Mouse (Mus musculus): Measurements from ENCODE around the gene Acss1. TPM values are rescaled to one million over a fixed set of nuclear protein-coding genes. Genes with fewer than 3 reads are reported as not detected.

The Acss1 gene
- total RNA-seq (2018; cell fraction: chromatin; rRNA removed), result 10 to 100 TPM in 24 of 26 experiments, 1 to 10 TPM in 2; 5.4 to 77.7 (median 35.0) TPM
- total RNA-seq (2018; cell fraction: cytosol; rRNA removed), result 10 to 100 TPM; 12.7 to 34.3 (median 23.3) TPM
- total RNA-seq (2018; cell fraction: nucleus; rRNA removed), result 10 to 100 TPM; 14.2 to 55.6 (median 31.4) TPM
- 18.0 to 26.5 TPM (median 21.7 TPM) in 3 replicates for polyA plus RNA-seq (2018)

DNA sequence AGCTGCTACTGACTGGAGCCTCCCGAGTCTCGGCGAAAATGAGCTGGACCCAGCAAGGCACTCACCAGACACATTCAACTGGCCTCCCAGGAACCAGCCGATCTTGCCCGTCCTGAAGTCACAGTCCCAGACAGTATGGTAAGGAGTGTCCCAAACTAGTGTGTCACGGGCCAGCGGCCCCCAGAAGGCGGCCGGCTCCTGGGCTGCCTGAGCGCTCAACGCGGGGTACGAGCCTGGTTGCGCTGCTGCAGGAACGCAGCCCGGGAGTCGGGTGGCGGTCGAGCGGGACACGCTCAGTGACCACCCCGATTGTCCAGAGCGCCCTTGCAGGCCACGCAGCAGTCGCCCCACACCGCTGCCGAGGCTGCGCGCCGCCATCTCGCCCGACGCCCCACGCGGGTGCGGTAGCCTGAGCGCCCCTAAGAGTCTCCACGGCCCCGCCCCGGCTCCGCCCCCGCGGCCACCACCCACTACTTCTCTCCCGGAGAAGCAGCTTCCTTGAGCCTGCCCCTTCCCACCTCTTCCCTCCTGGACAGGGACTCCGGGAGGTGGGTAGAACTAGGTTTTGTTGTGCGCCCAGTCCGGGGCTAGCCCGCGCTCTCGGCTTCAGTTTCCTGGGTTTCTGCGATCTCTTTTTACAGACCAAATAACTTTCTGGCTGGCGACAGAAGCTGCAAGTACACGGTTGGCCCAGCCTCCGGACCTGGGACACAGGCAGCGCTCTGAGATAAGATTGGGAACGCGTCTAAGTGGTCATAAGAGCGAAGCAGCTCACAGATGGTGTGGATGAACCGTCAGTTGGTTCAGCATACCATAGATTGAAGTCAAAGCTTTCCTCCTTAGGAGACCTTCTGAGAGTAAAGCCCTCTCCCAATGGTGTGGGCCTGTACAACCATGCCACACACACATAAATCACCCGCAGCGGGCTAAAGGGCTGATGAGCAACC, at the start of gene Acss1:
Gene Acss1 (minus strand): TSS at position 681 of the 947 bp plus-strand sequence.
- H3K36me3 ChIP-seq (ENCODE audit: inconsistent target), result no peaks in the 10 kb centered on the region
- H3K4me3 ChIP-seq (ENCODE audit: inconsistent target), result peak within 1 kb of the TSS; percentile 48
- peak within 1 kb of the TSS; percentile 71 for H3K27ac ChIP-seq
- peaks cover 37% of the 10 kb centered on the region; the same call in 1 of the 2 replicates for H3K79me2 ChIP-seq (ENCODE audit: inconsistent target)
- WGBS (ENCODE audit: missing documents), result 3% methylated on average over 55 of the region's 61 CpGs

DNA sequence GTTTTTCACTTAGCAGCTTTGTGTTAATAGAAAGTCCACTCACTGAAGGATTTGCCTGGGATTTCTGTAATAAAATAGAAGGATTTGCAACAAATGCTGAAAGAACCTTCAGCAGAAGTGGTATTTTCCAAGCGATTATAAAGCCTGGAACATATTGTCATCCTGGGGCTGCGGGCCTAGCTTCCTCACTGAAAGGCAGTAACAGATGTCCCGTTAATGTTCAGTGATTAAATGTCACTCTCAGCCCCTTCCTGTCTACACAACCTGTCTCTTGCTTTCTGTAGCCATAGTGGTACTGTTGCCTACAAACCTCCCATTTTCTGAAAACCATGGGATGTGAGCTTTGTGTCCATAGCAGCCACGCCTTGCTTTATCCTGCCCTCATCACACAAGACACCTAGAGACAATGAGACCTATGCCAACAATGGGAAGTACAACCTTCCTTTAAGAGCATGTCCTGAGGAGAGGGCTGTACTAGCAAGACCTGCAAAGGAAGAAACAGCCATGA, 43.9 kb upstream of the Acss1 start:
- WGBS (ENCODE audit: missing documents), result 83% methylated on average over 4 of the region's 4 CpGs
- Histone ChIP-seq H3K36me3 (ENCODE audit: inconsistent target) (no peaks in the 10 kb centered on the region), H3K79me2 (ENCODE audit: inconsistent target) (no peaks in the 10 kb centered on the region), H3K27ac (no peak overlapping the region), H3K4me3 (ENCODE audit: inconsistent target) (no peak overlapping the region)

DNA sequence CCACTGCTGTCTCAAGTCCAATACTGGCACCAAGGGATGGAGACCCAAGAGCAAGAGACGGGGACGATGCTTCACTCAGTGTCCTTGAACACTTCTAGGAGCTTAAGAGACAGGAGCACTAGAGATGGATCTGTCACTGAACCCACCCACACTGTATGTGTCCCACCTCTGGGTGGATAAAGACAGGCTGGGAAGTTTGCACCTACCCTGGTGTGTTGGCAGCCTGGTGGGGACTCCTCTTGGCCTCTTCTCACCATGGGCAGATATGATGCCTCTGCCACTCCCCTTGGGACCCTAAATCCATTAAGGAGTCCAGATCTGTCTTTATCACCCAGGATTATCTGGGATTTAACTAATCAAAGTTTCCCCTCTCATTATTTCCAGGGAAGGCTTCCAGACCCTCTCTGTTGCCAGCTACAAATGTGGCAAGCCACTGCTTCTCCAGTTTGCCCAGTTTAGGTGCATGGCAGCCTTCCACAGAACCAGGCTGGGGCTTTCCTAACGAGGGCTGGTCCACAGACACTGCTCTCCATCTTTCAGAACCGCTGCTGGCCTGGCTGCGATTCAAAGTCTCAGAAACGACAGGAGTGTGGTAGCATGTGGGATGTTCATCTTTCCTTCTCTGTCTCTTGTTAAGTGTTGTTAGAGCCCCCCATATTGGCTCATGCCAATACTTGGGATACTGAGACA, 23.3 kb upstream of the Acss1 start:
- H3K4me3 ChIP-seq (ENCODE audit: inconsistent target), result no peak overlapping the region
- 65% methylated on average over 5 of the region's 6 CpGs for WGBS (ENCODE audit: missing documents)
- H3K27ac ChIP-seq, result no peak overlapping the region
- no peaks in the 10 kb centered on the region for H3K79me2 ChIP-seq (ENCODE audit: inconsistent target)
- no peaks in the 10 kb centered on the region for H3K36me3 ChIP-seq (ENCODE audit: inconsistent target)

DNA sequence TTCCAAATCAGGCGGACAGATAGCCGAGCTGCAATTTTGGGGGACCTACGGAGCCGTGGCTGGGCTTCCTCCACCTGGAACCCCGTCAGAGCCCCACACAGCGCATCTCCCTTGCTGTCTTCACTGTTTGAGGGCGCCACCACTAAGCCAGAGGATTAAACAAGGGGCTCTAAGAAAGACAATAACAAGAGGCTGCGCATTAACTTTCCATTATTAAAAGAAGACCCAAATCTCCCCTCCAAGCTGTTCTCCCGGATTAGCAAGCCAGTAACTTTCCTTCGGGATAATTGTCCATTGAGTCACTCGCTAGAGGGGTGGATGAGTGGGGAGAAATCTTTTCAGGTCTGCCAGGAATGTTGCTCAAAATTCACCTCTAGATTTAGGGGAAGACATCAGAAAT, 21.9 kb upstream of the Acss1 start:
- Histone ChIP-seq H3K36me3 (ENCODE audit: inconsistent target) (no peaks in the 10 kb centered on the region), H3K79me2 (ENCODE audit: inconsistent target) (no peaks in the 10 kb centered on the region), H3K4me3 (ENCODE audit: inconsistent target) (no peak overlapping the region), H3K27ac (no peak overlapping the region)
- 9% methylated on average over 11 of the region's 11 CpGs for WGBS (ENCODE audit: missing documents)

DNA sequence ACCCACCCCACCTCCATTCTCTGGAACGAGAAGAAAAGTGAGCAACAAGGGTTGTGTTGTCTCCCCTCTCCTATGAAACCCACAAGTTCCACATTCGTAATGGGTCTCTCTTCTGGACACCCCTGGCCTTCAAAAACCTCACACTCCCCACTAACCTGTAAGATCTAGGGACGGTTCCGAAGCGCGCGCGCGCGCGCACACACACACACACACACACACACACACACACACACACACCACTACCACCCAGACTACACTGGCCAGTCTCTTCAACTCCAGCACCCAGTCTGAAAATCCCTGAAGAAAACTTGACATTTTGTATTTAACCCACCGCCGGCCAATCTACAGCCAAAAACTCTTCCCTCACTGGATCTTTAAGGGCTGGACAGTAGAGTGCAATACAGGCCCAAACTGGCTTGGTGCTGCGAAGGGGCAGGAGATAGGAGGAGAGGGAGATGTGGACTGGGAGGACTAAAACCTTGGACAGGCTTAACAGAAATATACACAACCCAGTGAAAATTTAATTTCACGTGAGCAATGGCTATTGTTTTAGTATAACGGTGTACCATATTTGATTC, 21.0 kb upstream of the Acss1 start, which contains the start of gene Vsx1:
Gene Vsx1 (minus strand): TSS at position 138 of the 578 bp plus-strand sequence.
- no peaks in the 10 kb centered on the region for H3K36me3 ChIP-seq (ENCODE audit: inconsistent target)
- no peak within 1 kb of the TSS for H3K27ac ChIP-seq
- no peak within 1 kb of the TSS for H3K4me3 ChIP-seq (ENCODE audit: inconsistent target)
- 59% methylated on average over 16 of the region's 16 CpGs for WGBS (ENCODE audit: missing documents)
- no peaks in the 10 kb centered on the region for H3K79me2 ChIP-seq (ENCODE audit: inconsistent target)

DNA sequence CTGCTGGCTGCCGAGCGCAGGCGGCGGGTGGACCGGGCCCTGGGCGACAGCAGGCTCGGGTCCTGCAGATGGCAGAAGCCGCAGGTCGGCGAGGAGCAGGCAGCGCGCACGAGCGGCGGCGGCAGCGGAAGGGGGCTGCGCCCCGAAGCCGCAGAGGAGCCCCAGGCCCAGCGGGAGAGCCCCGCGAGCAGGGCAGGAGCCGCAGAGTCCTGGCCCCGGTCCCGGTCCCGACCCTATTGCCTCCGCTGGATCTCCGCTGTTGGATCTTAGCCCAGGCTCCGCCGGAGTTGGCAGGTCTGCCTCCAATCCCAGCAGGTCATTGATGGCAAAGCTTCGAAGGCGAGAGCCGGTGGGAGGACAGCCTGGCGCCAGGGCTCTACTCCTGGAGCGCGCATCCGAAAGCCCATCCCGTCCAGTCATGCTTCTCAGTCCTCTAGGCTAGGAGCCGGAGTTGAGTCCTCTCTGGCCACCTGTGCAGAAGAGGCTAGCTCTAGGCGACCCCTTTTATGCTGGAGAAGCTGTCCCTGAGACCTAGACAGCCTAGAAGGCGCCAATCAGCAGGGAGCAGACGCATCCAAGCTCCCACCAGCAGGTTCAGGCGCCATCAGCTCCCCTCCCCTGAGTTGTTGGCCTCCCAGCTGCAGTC, 20.4 kb upstream of the Acss1 start:
- H3K79me2 ChIP-seq (ENCODE audit: inconsistent target), result no peaks in the 10 kb centered on the region
- H3K4me3 ChIP-seq (ENCODE audit: inconsistent target), result no peak overlapping the region
- no peaks in the 10 kb centered on the region for H3K36me3 ChIP-seq (ENCODE audit: inconsistent target)
- H3K27ac ChIP-seq, result no peak overlapping the region
- 4% methylated on average over 35 of the region's 44 CpGs for WGBS (ENCODE audit: missing documents)

DNA sequence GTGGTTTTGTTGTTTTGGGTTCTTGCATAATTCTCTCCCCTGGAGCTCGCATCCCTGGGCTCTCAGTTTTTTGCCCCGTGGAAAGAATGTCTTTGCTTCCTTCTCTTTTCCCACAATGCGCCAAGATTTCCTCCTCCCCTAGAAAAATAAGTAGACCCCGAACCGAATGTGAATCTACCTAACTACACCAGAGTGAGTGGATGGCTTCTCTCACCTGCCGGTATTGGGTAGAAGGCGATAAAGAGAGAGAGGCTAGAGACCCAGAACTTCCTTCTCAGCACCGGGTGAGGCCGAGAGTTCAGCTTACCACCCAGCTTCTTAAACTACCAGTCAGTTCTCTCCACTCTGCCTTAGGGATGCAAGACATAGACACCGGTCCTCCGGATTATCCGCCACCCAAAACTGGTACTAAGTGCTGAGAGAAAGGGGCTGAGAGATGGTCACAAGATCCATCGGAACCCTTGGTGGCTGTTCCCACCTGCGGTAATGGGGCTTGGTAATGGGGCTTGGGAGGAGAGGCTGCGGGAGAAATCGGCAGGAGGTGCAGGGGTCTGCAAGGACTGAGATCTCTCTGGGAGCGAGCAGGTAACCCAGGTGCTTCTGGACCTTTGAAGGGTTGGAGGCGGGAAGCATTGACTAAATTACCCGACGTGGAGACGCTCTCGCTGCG, 19.7 kb upstream of the Acss1 start:
- Histone ChIP-seq H3K4me3 (ENCODE audit: inconsistent target) (no peak overlapping the region), H3K27ac (no peak overlapping the region), H3K79me2 (ENCODE audit: inconsistent target) (no peaks in the 10 kb centered on the region), H3K36me3 (ENCODE audit: inconsistent target) (no peaks in the 10 kb centered on the region)
- WGBS (ENCODE audit: missing documents), result 7% methylated on average over 23 of the region's 23 CpGs

DNA sequence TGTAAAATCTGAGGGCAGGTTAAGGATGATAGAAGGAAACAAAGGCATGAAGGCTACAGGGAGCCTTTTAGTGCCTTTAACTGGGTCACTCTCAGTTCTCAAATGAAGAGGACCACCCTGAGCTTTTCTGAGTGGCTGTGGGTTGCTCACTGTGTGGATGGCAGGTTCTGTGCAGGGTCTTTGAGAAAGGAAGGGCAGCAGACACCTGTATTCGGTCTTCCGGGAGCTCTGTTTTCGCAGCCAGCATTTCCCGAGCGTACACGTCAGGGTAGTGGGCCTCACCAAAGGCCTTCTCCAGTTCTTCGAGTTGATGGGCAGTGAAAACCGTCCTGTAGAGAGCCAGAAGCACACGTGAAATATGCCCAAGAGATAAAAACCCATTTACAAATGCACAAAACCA, 17.1 kb upstream of the Acss1 start:
- Histone ChIP-seq H3K36me3 (ENCODE audit: inconsistent target) (no peaks in the 10 kb centered on the region), H3K79me2 (ENCODE audit: inconsistent target) (no peaks in the 10 kb centered on the region), H3K4me3 (ENCODE audit: inconsistent target) (no peak overlapping the region), H3K27ac (no peak overlapping the region)
- WGBS (ENCODE audit: missing documents), result 93% methylated on average over 9 of the region's 9 CpGs

DNA sequence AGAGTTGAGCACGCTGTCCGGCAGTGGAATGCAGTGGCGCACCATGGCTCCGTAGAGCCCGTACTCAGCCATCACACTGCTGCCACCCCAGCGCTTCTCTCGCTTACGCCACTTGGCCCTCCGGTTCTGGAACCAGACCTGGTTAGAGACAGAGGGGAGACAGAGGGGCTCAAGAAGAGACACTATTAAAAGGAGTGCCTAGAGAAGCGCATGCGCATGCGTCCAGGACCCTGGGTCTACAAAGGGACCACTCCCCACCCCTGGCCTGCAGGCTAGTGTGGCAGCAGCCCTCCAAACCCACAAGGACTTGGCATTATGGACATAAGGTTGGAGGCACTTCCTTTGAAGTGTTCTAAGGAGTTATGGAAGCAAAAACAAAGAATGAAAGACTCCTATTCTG, 16.2 kb upstream of the Acss1 start:
- Histone ChIP-seq H3K36me3 (ENCODE audit: inconsistent target) (no peaks in the 10 kb centered on the region), H3K4me3 (ENCODE audit: inconsistent target) (no peak overlapping the region), H3K27ac (no peak overlapping the region), H3K79me2 (ENCODE audit: inconsistent target) (no peaks in the 10 kb centered on the region)
- 88% methylated on average over 12 of the region's 12 CpGs for WGBS (ENCODE audit: missing documents)

DNA sequence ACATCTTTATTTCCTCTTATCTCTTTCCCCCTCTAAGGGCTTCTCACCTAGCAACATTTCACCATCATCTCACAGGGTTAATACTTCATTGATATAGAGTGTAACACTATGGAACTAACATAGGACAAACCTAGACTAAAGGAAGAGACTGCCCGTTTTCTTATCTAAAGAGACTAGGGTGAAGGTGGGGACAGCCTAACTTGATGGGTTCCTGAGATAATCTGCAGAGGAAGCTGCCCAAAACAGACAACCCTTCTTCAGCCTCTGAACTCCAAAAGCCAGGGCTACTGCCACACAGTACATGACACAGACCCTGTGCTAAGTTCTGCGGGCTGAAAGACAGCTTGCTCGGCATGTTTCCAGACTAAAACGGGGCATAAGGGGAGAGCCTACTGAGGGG, 13.3 kb upstream of the Acss1 start:
- H3K36me3 ChIP-seq (ENCODE audit: inconsistent target), result no peaks in the 10 kb centered on the region
- WGBS (ENCODE audit: missing documents), result 51% methylated on average over 4 of the region's 4 CpGs
- no peak overlapping the region for H3K27ac ChIP-seq
- H3K4me3 ChIP-seq (ENCODE audit: inconsistent target), result no peak overlapping the region
- H3K79me2 ChIP-seq (ENCODE audit: inconsistent target), result no peaks in the 10 kb centered on the region

DNA sequence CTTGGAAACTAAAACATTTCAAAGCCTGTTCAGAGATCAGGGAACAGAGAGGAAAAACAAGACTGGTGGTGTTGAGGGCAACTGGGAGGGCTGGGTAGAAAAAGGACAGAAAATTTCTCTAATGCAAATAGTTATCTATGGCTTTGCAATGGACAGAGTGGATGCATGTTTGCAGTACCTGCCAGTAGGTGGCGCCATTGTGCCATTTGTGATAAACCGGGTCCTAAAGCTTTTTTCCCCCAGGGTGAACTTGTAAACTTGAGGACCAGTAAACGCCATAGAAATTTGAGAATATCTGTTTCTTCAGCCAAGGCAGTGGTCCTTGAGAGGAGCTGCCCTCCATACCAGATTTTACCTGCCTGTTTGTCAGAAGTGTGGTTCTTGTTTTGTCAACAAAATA, 10.1 kb upstream of the Acss1 start:
- H3K27ac ChIP-seq, result no peak overlapping the region
- H3K79me2 ChIP-seq (ENCODE audit: inconsistent target), result no peaks in the 10 kb centered on the region
- no peaks in the 10 kb centered on the region for H3K36me3 ChIP-seq (ENCODE audit: inconsistent target)
- WGBS (ENCODE audit: missing documents), result 0% methylated on average over 3 of the region's 3 CpGs
- no peak overlapping the region for H3K4me3 ChIP-seq (ENCODE audit: inconsistent target)

DNA sequence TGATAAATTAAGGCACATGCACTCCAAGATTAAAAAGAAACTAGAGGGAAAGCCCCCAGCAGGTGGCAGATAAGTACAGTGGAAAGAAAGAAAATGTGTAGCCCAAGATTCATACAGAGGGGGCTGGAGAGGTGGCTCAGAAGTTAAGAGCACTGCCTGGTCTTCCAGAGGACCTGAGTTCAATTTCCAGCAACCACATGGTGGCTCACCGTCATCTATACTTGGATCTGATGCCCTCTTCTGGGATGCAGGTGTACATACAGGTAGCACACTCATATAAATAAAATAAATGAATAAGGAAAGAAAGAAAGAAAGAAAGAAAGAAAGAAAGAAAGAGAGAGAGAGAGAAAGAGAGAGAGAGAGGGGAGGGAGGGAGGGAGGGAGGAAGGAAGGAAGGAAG, 7.2 kb upstream of the Acss1 start:
- Histone ChIP-seq H3K36me3 (ENCODE audit: inconsistent target) (no peaks in the 10 kb centered on the region), H3K27ac (no peak overlapping the region), H3K4me3 (ENCODE audit: inconsistent target) (no peak overlapping the region), H3K79me2 (ENCODE audit: inconsistent target) (no peaks in the 10 kb centered on the region)
- no CpG with 5 or more reads among the region's 1 CpGs for WGBS (ENCODE audit: missing documents)

DNA sequence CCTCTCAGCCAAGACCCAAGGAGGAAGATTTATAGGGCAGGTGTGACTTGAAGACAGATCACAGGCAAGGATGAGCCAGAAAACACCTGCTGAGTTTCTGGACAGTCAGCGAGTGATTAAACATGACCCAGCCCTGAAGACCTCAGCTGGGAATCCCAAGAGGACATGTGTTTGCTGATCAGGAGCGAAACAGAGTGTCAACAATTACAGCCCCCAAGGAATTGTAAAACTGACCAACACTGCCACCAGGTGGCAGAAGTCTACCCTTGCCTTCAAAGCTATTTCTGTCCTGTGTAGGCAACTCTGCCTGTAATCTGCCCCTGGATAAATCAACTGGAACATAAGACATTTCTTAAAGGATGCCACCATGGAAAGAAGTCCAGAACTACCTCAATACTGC, 6.6 kb upstream of the Acss1 start:
- WGBS (ENCODE audit: missing documents), result 3% methylated on average over 2 of the region's 2 CpGs
- Histone ChIP-seq H3K79me2 (ENCODE audit: inconsistent target) (no peaks in the 10 kb centered on the region), H3K36me3 (ENCODE audit: inconsistent target) (no peaks in the 10 kb centered on the region), H3K27ac (peak overlapping the region; percentile 88), H3K4me3 (ENCODE audit: inconsistent target) (no peak overlapping the region)
